Mouse (Mus musculus) forebrain, postnatal 0 days (tissue): ENCODE results near the gene D10Wsu102e. TPM values are rescaled to one million over a fixed set of nuclear protein-coding genes. Genes with fewer than 3 reads are reported as not detected.
"Not testable (repeated sequence)": the region's sequence is repeated elsewhere in the genome, so short reads cannot be mapped to it uniquely, and the experiment has no call there.

Source experiments
- ATAC-seq: fragments of 200-750 bp; cut with Nextera tagmentation; 2 replicates; pipeline ENCODE4 v1.8.0; 2017; ENCODE audit warnings: mild to moderate bottlenecking, moderate library complexity
- DNase-seq: peaks from one replicate; pipeline ENCODE4 v3.0.0-alpha.2; 2015
- H3K27ac ChIP-seq: fragments of 300-500 bp; sonication (generic); 2 replicates; pipeline ENCODE4 v1.5.1; 2014; ENCODE audit warnings: low read depth, mild to moderate bottlenecking, antibody characterized with exemption, low read length, moderate library complexity, mixed read lengths
- H3K27me3 ChIP-seq: fragments of 300-500 bp; sonication (generic); 2 replicates; pipeline ENCODE4 v1.6.1; 2014; ENCODE audit warnings: mild to moderate bottlenecking, low read length, mixed read lengths; ENCODE audit not compliant: insufficient read depth
- H3K36me3 ChIP-seq: fragments of 300-500 bp; sonication (generic); 2 replicates; pipeline ENCODE4 v1.6.1; 2014; ENCODE audit warnings: mild to moderate bottlenecking, moderate library complexity; ENCODE audit not compliant: insufficient read depth
- H3K4me1 ChIP-seq: fragments of 300-500 bp; sonication (generic); 2 replicates; pipeline ENCODE4 v1.6.1; 2014; ENCODE audit warnings: antibody characterized with exemption; ENCODE audit not compliant: insufficient read depth
- H3K4me2 ChIP-seq: fragments of 300-500 bp; sonication (generic); 2 replicates; pipeline ENCODE4 v1.6.1; 2014; ENCODE audit warnings: low read depth, mild to moderate bottlenecking, moderate library complexity
- H3K4me3 ChIP-seq: fragments of 300-500 bp; sonication (generic); 2 replicates; pipeline ENCODE4 v1.5.1; 2014; ENCODE audit warnings: low read depth, low read length, mixed read lengths
- H3K9ac ChIP-seq: fragments of 300-500 bp; sonication (generic); 2 replicates; pipeline ENCODE4 v1.6.1; 2014; ENCODE audit warnings: mild to moderate bottlenecking
- H3K9me3 ChIP-seq: fragments of 300-500 bp; sonication (generic); 2 replicates; pipeline ENCODE4 v1.6.1; 2016; ENCODE audit warnings: low read length
- CTCF ChIP-seq: sonication (generic); IDR thresholded peaks from 2 replicates; pipeline ENCODE4 v1.5.1; 2016; ENCODE audit warnings: antibody characterized with exemption, control low read depth, low read depth
- WGBS: fragments of 180-500 bp; shearing (Covaris S2); extraction: QIAGEN DNeasy Blood & Tissue Kit; methylation state at CpG from one replicate; pipeline ENCODE4 v1.1.7; 2014; 5-methylcytosine and 5-hydroxymethylcytosine counted together
- polyA plus RNA-seq: library from polyadenylated mRNA; unstranded; fragments of >200 nt; fragmentation: Nextera tagmentation; extraction: Ambion mirVana; gene quantifications from 2 replicates; pipeline ENCODE4 v1.2.1, GENCODE M21; 2015
- total RNA-seq: library from RNA; depleted of rRNA; stranded (reverse); fragments of >200 nt; gene quantifications from 2 replicates; pipeline ENCODE4 v1.2.3, GENCODE M21; 2014

The D10Wsu102e gene
- total and polyA plus RNA-seq, 2 experiments from 2014 or later: 0.61 to 2.3 TPM

GRCm38 (mm10) chr10:83356416-83356815 is 3.6 kb upstream of the D10Wsu102e start:
- ATAC-seq (no peak), DNase-seq (no peak)
- WGBS: 84% methylated on average over 12 of the region's 12 CpGs
- no peaks in the 10 kb centered on the region for H3K27me3 ChIP-seq
- H3K4me1 ChIP-seq: peaks cover 6% of the 10 kb centered on the region; the same call in 1 of the 2 replicates
- TF ChIP-seq CTCF: no peak
- H3K4me3 ChIP-seq: no peak overlapping the region
- no peak overlapping the region for H3K27ac ChIP-seq
- H3K9me3 ChIP-seq: no peaks in the 10 kb centered on the region
- no peak overlapping the region for H3K9ac ChIP-seq
- H3K36me3 ChIP-seq: no peaks in the 10 kb centered on the region
- H3K4me2 ChIP-seq: no peak overlapping the region

GRCm38 (mm10) chr10:83359451-83359850 is 570 bp upstream of the D10Wsu102e start:
- Histone ChIP-seq H3K9me3 (no peaks in the 10 kb centered on the region), H3K27me3 (no peaks in the 10 kb centered on the region), H3K4me1 (peaks cover 11% of the 10 kb centered on the region; the same call in 1 of the 2 replicates), H3K4me2 (peak overlapping the region; percentile 74), H3K36me3 (peaks cover 17% of the 10 kb centered on the region), H3K27ac (peak overlapping the region; percentile 75), H3K9ac (peak overlapping the region; percentile 63), H3K4me3 (peak overlapping the region; percentile 56)
- ATAC-seq: no peak; the same call in 1 of the 2 replicates
- WGBS: 87% methylated on average over 4 of the region's 4 CpGs
- DNase-seq: no peak
- TF ChIP-seq CTCF: no peak

- peak overlapping the region; percentile 75 for H3K27ac ChIP-seq
- no peaks in the 10 kb centered on the region for H3K9me3 ChIP-seq
- peaks cover 11% of the 10 kb centered on the region; the same call in 1 of the 2 replicates for H3K4me1 ChIP-seq
- DNase-seq (no peak), ATAC-seq (peak; percentile 72)
- under 1% methylated on average over 40 of the region's 40 CpGs for WGBS
- H3K36me3 ChIP-seq: peaks cover 26% of the 10 kb centered on the region
- H3K4me3 ChIP-seq: peak overlapping the region; percentile 56
- no peaks in the 10 kb centered on the region for H3K27me3 ChIP-seq
- no peak for TF ChIP-seq CTCF
- peak overlapping the region; percentile 63 for H3K9ac ChIP-seq
- H3K4me2 ChIP-seq: peak overlapping the region; percentile 74
These were observed 335 bp downstream of the D10Wsu102e start for GRCm38 (mm10) chr10:83360356-83360755.

DNA sequence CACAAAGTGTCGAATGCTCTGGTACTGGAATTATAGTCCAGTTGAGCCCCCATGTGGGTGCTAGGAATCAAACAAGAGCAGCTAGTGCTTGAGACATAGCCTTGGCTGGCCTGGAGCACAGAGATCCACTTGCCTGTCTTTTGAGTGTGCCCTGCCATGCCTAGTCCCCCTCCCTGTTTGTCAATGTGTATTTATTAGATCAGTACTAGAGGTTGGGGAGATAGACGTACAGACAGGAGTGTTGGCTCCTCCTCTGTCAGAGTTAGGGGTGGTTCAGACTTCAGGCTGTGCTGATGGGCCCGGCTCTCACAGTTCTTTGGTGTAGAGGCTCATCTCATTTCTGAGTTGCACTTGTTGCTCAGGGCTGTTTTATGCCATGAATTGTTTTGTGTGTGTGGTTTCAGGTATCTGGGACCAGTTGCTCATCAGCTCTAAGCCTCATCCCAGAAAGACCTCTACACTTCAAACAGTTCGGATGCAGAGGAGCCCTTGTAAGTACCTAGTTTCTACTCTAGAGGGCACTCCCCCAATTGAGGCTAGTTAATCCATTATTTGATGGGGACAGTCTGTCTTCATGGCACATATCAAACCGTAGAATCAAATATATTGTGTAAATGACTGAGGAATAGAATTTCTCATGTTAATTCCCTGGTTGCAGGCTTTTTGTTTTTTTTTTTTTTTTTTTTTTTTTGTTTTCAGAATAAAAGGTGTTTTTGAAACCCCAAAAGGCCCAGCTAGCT is 1.8 kb downstream of the D10Wsu102e start:
- Histone ChIP-seq H3K27me3 (no peaks in the 10 kb centered on the region), H3K27ac (no peak overlapping the region), H3K4me3 (no peak overlapping the region), H3K9ac (no peak overlapping the region), H3K4me1 (peaks cover 11% of the 10 kb centered on the region; the same call in 1 of the 2 replicates), H3K36me3 (peaks cover 41% of the 10 kb centered on the region), H3K4me2 (peak overlapping the region; percentile 74; the same call in 1 of the 2 replicates), H3K9me3 (no peaks in the 10 kb centered on the region)
- 36% methylated on average over 5 of the region's 5 CpGs for WGBS
- DNase-seq: peak; percentile 45
- TF ChIP-seq CTCF: peak; percentile 66
- ATAC-seq: no peak

GRCm38 (mm10) chr10:83363451-83363850 is 3.4 kb downstream of the D10Wsu102e start:
- Histone ChIP-seq H3K36me3 (peaks cover 57% of the 10 kb centered on the region), H3K27me3 (no peaks in the 10 kb centered on the region), H3K4me1 (peaks cover 11% of the 10 kb centered on the region; the same call in 1 of the 2 replicates), H3K9ac (no peak overlapping the region), H3K4me3 (no peak overlapping the region), H3K4me2 (no peak overlapping the region), H3K27ac (no peak overlapping the region), H3K9me3 (no peaks in the 10 kb centered on the region)
- 97% methylated on average over 8 of the region's 8 CpGs for WGBS
- ATAC-seq: no peak
- DNase-seq: no peak
- TF ChIP-seq CTCF: no peak

DNA sequence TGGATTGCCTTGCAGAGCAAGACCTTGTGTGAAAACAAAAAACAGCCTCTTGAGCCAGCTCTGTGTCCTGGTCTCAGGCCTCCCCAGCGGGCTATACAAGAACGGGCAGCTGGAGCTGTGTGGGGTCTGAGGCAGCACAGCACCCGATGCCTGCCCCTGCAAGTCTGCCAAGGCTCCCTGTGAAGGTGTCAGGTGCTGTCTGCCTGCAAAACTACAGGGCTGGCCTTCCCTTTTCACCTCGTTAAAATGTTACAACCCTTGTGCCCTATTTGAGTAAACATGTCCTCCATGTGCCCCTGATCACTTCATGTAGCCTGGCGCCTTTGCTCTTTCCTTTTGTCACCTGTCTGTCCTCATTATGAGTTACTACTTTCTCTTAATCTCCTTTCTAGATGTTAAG is 8.9 kb downstream of the D10Wsu102e start:
- DNase-seq (no peak), ATAC-seq (no peak)
- Histone ChIP-seq H3K9me3 (no peaks in the 10 kb centered on the region), H3K36me3 (peaks cover 81% of the 10 kb centered on the region), H3K4me2 (no peak overlapping the region), H3K9ac (no peak overlapping the region), H3K27ac (no peak overlapping the region), H3K4me3 (no peak overlapping the region), H3K27me3 (no peaks in the 10 kb centered on the region), H3K4me1 (no peaks in the 10 kb centered on the region)
- WGBS: 65% methylated on average over 5 of the region's 5 CpGs
- no peak for TF ChIP-seq CTCF

GRCm38 (mm10) chr10:83374045-83374656 is 14.1 kb downstream of the D10Wsu102e start:
- Histone ChIP-seq H3K9ac (no peak overlapping the region), H3K9me3 (no peaks in the 10 kb centered on the region), H3K36me3 (peaks cover 42% of the 10 kb centered on the region), H3K27ac (no peak overlapping the region), H3K4me1 (no peaks in the 10 kb centered on the region), H3K4me2 (no peak overlapping the region), H3K27me3 (no peaks in the 10 kb centered on the region), H3K4me3 (no peak overlapping the region)
- WGBS: 95% methylated on average over 3 of the region's 3 CpGs
- no peak for ATAC-seq
- no peak for TF ChIP-seq CTCF
- no peak for DNase-seq

DNA sequence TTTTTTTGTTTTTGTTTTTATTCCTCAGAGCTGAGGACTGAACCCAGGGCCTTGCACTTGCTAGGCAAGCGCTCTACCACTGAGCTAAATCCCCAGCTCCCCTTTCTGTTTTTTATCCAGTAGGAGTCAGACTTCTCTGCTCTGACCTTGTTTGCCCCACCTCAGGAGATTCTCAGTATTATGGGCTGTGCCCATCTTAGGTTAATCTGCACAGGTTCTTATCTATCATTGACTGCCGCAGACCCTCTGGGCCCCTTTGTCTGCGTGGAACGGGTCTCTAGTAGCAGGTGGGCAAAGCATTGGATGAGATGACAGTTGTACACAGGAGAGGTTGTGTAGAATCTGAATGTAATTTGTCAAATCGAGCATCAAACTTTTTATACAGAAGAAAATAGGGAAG is 15.4 kb downstream of the D10Wsu102e start:
- H3K4me3 ChIP-seq, H3K4me1 ChIP-seq, DNase-seq, ATAC-seq, H3K9me3 ChIP-seq, H3K9ac ChIP-seq, H3K27me3 ChIP-seq, H3K4me2 ChIP-seq, H3K27ac ChIP-seq: not testable (repeated sequence)
- 97% methylated on average over 5 of the region's 5 CpGs for WGBS
- H3K36me3 ChIP-seq: peaks cover 38% of the 10 kb centered on the region
